Mouse (Mus musculus) left cerebral cortex, postnatal 25 days (tissue): ENCODE results near the gene Vps11. TPM values are rescaled to one million over a fixed set of nuclear protein-coding genes. Genes with fewer than 3 reads are reported as not detected.
"Not testable (repeated sequence)": the region's sequence is repeated elsewhere in the genome, so short reads cannot be mapped to it uniquely, and the experiment has no call there.

ENCODE experiments used
- DNase-seq, 2 experiments: peaks; one replicate each; pipeline ENCODE4 v3.0.0; 2022; ENCODE audit warnings: low spot score in 2 of 2, mixed read lengths in 1 of 2
- intact Hi-C: fragments of 180-260 bp; cut with DNase I; formaldehyde crosslinking; loops from one replicate; pipeline ENCODE4 v1.15.1; 2025
- total RNA-seq, 2 experiments: library from RNA; stranded (reverse); gene quantifications; 2 replicates each; pipeline ENCODE4 v1.2.3; 2021

The Vps11 gene
- total RNA-seq, 2 experiments from 2014 or later, result 47.3 to 47.4 TPM

- intact Hi-C loops, result no loop called here
- DNase-seq, result no peak
These were observed 23.9 kb downstream of the Vps11 start for GRCm38 (mm10) chr9:44337436-44338169.

- no peak for DNase-seq
- intact Hi-C loops, result no loop called here
These were observed 24.5 kb downstream of the Vps11 start for GRCm38 (mm10) chr9:44336964-44337363.

- DNase-seq, intact Hi-C loops: not testable (repeated sequence)
These were observed 25.0 kb downstream of the Vps11 start for GRCm38 (mm10) chr9:44336513-44336912.

- intact Hi-C loops, result no loop called here
- DNase-seq, result no peak
These were observed 25.4 kb downstream of the Vps11 start for GRCm38 (mm10) chr9:44336093-44336406.

- DNase-seq, result peak in 1 of 2 experiments; percentile 24
- intact Hi-C loops, result no loop called here
These were observed 26.0 kb downstream of the Vps11 start for GRCm38 (mm10) chr9:44335331-44336092.

GRCm38 (mm10) chr9:44334396-44335330 lies 26.8 kb downstream of the Vps11 start, which contains the start of gene H2afx:
Gene H2afx (plus strand): TSS chr9:44334694.
- intact Hi-C loops, result loop anchor here (5.0 kb wide), 1 partner anchor 42 kb away; no protein-coding TSS in a partner anchor
- DNase-seq, result peak; percentile 97 to 100

GRCm38 (mm10) chr9:44332918-44333638 lies 28.4 kb downstream of the Vps11 start:
- DNase-seq, result no peak
- intact Hi-C loops, result loop anchor here (5.0 kb wide), 1 partner anchor 41 kb away; no protein-coding TSS in a partner anchor

- intact Hi-C loops, result loop anchor here (5.0 kb wide), 1 partner anchor 38 kb away; no protein-coding TSS in a partner anchor
- no peak for DNase-seq
These were observed 30.7 kb downstream of the Vps11 start for GRCm38 (mm10) chr9:44330736-44331135.

GRCm38 (mm10) chr9:44327926-44328325 lies 33.5 kb downstream of the Vps11 start:
- intact Hi-C loops, result no loop called here

GRCm38 (mm10) chr9:44327064-44327711 lies 34.3 kb downstream of the Vps11 start:
- intact Hi-C loops, result no loop called here
- no peak for DNase-seq

More at GRCm38 (mm10) chr9:44327926-44328325, 33.5 kb downstream of the Vps11 start:
- no peak for DNase-seq

- DNase-seq, result peak; percentile 86 to 94
- intact Hi-C loops, result no loop called here
These were observed 35.0 kb downstream of the Vps11 start for GRCm38 (mm10) chr9:44326371-44327063.

- intact Hi-C loops, result no loop called here
- DNase-seq, result no peak
These were observed 35.6 kb downstream of the Vps11 start, which contains the start of gene Dpagt1 for GRCm38 (mm10) chr9:44325768-44326370. Gene Dpagt1 (plus strand): TSS chr9:44326019.

- intact Hi-C loops, DNase-seq: not testable (repeated sequence)
These were observed 36.3 kb downstream of the Vps11 start for GRCm38 (mm10) chr9:44325032-44325767.

GRCm38 (mm10) chr9:44324147-44324546 lies 37.3 kb downstream of the Vps11 start:
- intact Hi-C loops, result no loop called here
- no peak for DNase-seq

GRCm38 (mm10) chr9:44323656-44324055 lies 37.8 kb downstream of the Vps11 start:
- DNase-seq, intact Hi-C loops: not testable (repeated sequence)

GRCm38 (mm10) chr9:44320799-44321133 lies 40.7 kb downstream of the Vps11 start:
- peak; percentile 55 to 68 for DNase-seq
- intact Hi-C loops, result no loop called here
